Mouse (Mus musculus): Measurements from ENCODE around the gene Cpne2.

The Cpne2 gene

DNA sequence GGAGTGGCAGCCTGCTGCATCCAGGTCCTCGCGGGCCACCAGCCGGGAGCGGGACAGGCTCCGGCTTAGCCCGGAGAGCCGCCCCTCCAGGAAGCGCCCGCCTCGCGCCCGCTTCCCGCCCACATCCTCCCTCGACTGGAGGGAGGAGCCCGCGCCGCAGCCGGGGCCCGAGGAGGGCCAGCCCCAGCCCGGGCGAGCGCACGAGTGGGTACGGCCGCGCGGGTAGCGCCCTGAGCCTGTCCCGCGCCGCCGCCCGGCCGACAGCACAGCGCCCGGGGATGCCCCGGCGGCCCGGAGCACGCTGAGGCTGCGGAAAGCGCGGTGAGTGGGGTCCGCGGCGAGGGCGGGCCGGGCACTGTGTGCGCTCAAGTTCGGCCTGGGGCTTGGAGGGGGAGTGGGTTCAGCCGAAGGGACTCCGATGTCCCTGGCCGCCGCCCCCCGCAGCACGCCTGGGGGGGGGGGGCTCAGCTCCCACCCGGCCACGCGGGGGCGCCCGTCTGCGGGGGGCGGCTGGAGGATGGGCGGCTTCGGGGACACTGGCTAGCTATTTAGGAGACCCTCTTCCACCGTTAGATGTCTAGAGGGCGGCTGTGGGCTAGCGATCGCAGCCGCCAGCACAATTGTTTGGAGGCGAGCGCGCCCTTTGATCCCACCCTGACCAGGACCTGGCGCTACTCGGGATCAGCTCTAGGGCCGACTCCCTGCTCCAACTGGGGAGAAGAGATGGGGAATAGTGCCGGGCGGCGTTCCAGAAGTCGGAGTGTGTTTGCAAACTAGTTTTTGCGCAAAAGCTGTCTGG lies at the start of gene Cpne2:
Gene Cpne2 (plus strand): TSS at position 118 of the 799 bp plus-strand sequence.
- DNase-seq (ENCODE audit: extremely low read depth, low read depth), result no peak

DNA sequence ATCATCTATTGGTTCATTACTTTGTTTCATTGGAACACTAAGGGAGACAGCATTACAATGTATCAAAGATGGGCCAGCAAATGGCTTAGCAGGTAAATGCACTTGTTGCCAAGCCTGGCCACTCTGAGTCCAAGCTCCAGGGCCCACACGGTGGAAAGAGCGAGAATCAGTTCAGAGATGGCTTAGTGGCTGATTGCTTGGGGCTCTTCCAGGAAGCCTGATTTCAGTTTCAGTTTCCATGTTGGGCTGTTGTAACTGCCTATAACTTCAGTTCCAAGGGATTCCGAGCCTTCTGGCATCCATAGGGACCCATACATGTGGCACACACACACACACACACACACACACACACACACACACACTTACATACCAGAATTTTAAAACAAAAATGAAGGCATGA lies 47.5 kb upstream of the Cpne2 start:
- DNase-seq (ENCODE audit: extremely low read depth, low read depth), result no peak

DNA sequence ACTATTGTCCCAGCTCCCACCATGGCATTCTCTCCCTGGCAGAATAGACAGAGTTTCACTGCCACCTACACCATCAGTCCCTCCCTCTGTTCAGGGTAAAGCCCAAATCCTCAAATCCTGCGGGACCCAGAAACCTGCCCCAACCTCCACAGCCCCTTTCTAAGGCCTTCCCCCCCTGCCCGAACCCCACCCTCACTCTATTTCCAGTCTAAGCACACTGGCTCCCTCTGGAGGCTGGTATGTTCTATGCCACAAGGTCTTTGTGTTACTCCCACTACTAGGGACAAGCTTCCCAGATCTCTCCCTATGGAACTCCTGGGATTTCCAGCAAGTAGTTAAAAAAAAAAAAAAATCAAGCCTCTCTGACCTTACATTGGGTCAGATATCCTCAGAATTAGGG lies 46.9 kb upstream of the Cpne2 start:
- DNase-seq (ENCODE audit: extremely low read depth, low read depth), result peak; percentile 13

- no peak for DNase-seq (ENCODE audit: extremely low read depth, low read depth)
These were observed 44.8 kb upstream of the Cpne2 start for GRCm38 (mm10) chr8:94488016-94488415.

- no peak for DNase-seq (ENCODE audit: extremely low read depth, low read depth)
These were observed 42.8 kb upstream of the Cpne2 start for GRCm38 (mm10) chr8:94489809-94490483.

DNA sequence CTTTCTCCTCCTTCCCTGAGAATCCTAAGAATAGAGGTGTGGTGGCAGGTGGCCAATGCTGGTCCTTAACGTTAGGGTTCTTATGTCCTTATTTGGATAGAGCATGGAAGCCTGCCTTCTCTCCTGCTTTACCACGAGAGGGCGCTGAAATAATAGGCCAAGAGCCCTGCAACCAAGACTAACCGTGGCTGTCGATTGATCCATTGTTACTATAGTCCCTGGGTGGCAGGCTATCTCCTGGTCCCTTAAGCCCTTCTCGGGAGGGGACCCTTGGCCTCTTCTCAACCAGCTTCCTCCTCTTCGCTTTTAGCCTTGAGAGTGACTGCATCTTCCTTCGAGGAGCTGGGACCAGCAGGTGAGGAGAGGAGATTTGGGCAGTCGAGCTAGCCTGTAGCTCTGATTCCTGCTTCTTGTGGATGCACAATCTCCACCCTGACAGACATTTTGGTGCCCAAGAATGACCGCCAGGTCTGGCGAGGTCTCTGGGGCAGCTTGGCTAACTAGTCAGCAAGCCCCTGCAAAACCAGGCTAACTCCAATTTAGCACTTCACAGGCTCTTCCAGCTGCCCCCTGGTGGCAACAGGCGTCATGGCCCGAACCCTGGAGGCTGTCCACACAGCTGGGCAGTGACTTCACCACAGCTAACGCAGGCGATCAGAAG lies 40.6 kb upstream of the Cpne2 start:
- DNase-seq (ENCODE audit: extremely low read depth, low read depth), result peak; percentile 51

- DNase-seq (ENCODE audit: extremely low read depth, low read depth), result no peak
These were observed 39.5 kb upstream of the Cpne2 start for GRCm38 (mm10) chr8:94493240-94493639.

GRCm38 (mm10) chr8:94515430-94516208 lies 17.2 kb upstream of the Cpne2 start:
- DNase-seq (ENCODE audit: extremely low read depth, low read depth), result no peak

DNA sequence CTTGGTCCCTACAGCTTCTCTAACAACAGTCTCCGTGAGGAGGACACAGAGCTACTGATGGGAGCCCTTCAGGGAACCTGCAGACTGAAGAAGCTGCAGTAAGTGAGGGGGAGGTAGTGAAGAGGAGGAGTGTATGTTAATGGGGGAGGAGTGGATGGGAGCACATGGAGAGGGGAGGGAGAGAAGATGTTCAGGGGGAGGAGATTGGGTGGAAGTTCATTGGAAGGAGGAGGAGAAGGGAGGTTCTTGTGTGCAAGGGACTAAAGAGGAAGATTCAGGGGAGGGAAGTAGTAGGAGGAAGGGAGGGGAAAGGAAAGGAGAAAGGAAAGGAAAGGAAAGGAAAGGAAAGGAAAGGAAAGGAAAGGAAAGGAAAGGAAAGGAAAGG lies 16.6 kb upstream of the Cpne2 start:
- DNase-seq (ENCODE audit: extremely low read depth, low read depth), result no peak

DNA sequence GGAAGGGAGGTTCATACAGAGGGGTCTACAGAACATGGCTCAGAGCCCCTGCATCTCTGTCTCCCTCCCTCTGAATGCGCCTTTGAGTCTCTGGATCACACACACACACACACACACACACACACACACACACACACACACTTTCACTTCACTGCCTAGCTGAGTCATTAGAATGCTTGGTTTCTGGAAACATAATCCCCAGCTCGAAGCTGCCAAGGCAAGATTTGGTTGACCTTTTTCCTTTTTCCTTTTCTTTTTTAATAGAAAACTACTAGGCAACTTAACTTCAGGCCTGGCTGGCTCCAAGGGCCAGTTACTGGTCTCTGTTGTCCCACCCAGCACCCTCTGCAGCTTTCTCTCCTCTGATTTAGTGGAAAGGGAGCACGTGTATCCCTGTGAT lies 16.0 kb upstream of the Cpne2 start:
- DNase-seq (ENCODE audit: extremely low read depth, low read depth), result no peak

GRCm38 (mm10) chr8:94518331-94518730 lies 14.5 kb upstream of the Cpne2 start:
- DNase-seq (ENCODE audit: extremely low read depth, low read depth), result no peak

- DNase-seq (ENCODE audit: extremely low read depth, low read depth), result no peak
These were observed 13.8 kb upstream of the Cpne2 start for GRCm38 (mm10) chr8:94519021-94519420.

- no peak for DNase-seq (ENCODE audit: extremely low read depth, low read depth)
These were observed 11.3 kb upstream of the Cpne2 start for GRCm38 (mm10) chr8:94521481-94521880.

DNA sequence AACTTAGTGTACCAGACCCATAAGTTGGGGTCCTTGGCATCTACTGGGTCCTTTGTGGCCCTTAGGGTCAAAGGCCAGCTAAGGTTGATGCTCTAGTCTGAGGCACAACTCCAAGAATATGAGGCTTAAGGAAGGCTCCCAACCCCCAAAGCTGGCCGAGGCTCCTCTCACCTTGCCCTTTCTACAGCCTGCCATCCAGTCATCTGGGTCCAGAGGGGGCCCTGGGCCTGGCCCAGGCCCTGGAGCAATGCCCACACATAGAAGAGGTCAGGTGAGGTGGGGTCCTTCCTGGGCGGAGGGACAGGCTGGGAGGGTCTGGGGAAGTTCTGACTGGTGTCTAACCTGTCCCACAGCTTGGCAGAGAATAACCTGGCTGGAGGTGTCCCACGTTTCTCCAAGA lies 10.3 kb upstream of the Cpne2 start:
- DNase-seq (ENCODE audit: extremely low read depth, low read depth), result no peak

DNA sequence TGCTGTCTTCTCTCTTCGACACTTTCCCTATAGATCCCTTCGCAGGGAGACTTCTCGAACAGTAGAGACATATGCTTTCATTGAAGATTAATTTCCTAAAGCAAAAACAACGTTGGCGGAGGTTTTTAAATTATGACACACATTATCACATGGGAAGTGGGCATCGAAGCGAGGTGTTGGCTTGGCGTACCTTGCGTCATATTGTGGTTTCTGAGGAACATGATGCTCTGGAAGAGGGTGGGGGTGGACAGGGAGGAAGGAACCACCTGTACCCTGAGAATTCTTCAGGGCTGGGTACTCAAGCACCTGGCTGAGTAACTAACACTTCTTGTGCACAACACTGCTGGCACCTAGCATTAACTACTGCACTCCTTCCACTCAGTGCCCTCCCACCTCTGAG lies 8.2 kb upstream of the Cpne2 start:
- DNase-seq (ENCODE audit: extremely low read depth, low read depth), result no peak

GRCm38 (mm10) chr8:94527178-94527577 lies 5.6 kb upstream of the Cpne2 start:
- DNase-seq (ENCODE audit: extremely low read depth, low read depth), result no peak

- peak; percentile 51 for DNase-seq (ENCODE audit: extremely low read depth, low read depth)
These were observed 4.5 kb upstream of the Cpne2 start for GRCm38 (mm10) chr8:94528245-94528644.

DNA sequence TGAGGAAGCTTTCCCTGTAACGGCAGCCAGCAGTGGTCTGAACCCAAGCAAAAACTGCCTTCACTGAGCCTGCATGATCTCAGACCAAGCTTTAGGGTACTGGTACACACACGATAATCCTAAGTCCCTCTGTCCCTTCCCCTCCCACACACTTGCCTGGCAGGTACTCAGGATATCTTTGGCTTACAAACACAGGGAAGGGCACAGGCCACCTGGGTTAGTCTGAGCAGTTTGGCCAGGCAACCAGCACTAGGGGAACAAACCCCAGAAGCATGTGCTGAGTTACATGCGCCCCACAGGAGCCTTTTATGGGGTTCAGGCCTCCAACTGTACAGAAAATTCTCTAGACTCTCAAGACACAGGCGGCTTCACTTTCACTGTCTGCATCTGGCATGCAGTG lies 2.9 kb upstream of the Cpne2 start:
- DNase-seq (ENCODE audit: extremely low read depth, low read depth), result no peak

DNA sequence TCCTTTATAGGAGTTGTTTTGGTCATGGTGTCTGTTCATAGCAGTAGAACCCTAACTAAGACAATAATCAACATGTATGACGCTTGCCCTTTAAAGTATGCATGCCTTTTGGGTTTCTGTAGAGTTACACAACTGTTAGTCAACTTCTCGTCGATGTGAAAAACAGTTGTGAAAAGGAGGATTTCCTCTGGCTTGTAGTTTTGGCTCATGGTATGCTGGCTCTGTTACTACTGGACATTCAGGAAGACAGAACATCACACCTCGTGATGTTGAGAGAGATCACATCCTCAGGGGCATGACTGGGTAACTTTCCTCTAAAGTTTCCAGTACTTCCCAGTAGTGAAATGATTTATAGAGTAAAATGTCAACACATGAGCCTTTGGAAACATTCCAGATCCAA lies 2.1 kb upstream of the Cpne2 start:
- DNase-seq (ENCODE audit: extremely low read depth, low read depth), result no peak

DNA sequence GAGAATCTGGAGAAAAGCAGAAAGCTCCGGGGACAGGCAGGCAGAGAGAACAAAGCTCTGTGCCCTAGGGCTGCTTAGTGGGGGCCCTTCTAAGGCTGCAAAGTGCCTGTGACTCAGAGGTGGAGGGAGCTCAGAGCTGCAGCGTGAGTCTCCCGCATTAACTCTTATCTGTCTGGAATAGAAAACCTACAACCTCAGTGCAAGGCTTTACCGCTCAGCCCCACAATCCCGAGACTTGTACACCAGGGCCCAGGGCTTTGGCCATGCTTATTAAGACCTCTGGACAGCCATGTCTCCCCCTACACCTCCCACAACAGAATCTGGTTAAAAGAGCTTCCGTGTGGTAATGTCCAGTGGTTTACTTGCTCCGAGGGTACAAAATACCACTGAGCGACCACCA lies 790 bp upstream of the Cpne2 start:
- DNase-seq (ENCODE audit: extremely low read depth, low read depth), result no peak

GRCm38 (mm10) chr8:94532525-94532872 lies 291 bp upstream of the Cpne2 start:
- no peak for DNase-seq (ENCODE audit: extremely low read depth, low read depth)

DNA sequence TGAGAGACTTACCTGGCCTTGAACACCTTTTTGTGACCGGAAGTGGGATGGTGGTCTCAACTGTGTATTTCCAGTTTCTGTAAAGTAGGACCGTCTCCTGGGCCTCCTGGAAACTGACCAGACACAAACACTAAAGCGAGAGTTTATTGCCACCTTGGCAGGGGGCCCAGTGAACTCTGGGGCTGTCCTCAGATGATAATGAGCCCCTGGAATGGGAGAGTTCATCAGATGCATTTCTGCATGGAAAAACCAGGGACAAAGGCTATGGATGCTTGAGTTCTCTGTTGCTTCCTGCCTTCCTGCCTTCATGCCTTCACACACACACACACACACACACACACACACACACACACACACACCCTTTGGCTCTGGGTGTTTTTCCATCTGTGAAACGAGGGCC lies 1.8 kb downstream of the Cpne2 start:
- no peak for DNase-seq (ENCODE audit: extremely low read depth, low read depth)

Measured in MEL-GATA-1-ER (cell line).